Mouse (Mus musculus): ENCODE measurements around the gene Tom1l2. TPM values are rescaled to one million over a fixed set of nuclear protein-coding genes. Genes with fewer than 3 reads are reported as not detected.
A peak's percentile ranks its signal among the peaks of the same experiment; 100 is the strongest.

Gene Tom1l2
- polyA plus RNA-seq, 1 experiment = 27.4 TPM

DNA sequence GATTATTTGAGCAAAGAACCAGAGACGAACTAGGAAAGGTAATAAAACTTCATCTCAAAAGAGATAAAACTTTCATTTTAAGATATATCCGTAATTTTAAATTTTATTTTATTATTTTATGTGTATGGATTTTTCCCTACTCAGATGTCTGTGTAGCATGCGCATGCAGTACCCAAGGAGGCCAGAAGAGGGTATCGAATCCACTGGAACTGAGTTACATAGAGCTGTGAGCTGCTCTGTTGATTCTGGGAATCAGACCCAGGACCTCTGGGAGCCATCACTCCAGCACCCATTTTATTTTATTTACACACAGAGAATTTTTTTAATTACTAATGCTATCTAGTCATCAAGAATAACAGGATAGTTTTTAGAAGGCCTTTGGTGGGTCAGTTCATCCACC lies 45.9 kb downstream of the Tom1l2 start:
- Histone ChIP-seq H3K4me3 (no peak overlapping the region), H3K4me2 (ENCODE audit: low read depth) (no peak overlapping the region), H3K79me2 (ENCODE audit: control insufficient read depth, insufficient read depth) (no peaks in the 10 kb centered on the region), H3ac (ENCODE audit: control insufficient read depth, insufficient read length) (no peak overlapping the region), H3K36me3 (ENCODE audit: control insufficient read depth, insufficient read depth) (no peaks in the 10 kb centered on the region), H3K27me3 (ENCODE audit: control insufficient read depth, insufficient read depth, insufficient read length) (no peaks in the 10 kb centered on the region)
- TF ChIP-seq MYOG (IDR thresholded peaks at IDR 0.05; ENCODE audit: control insufficient read depth in 1 of 3, insufficient read depth in 1 of 3, insufficient read length in 2 of 3, low read depth in 2 of 3) (no peak), E2F4 (IDR thresholded peaks at IDR 0.05; ENCODE audit: insufficient read depth) (no peak), TCF12 (IDR thresholded peaks at IDR 0.05; ENCODE audit: insufficient read depth, poor library complexity, severe bottlenecking) (no peak), POLR2AphosphoS2 (IDR thresholded peaks at IDR 0.05; ENCODE audit: insufficient read length, low read depth) (no peak), SRF (IDR thresholded peaks at IDR 0.05; ENCODE audit: control insufficient read depth, insufficient read length, low read depth) (no peak), USF1 (IDR thresholded peaks at IDR 0.05; ENCODE audit: low read depth) (no peak), CEBPB (IDR thresholded peaks at IDR 0.05; ENCODE audit: insufficient read depth, poor library complexity, severe bottlenecking) (no peak), MAX (IDR thresholded peaks at IDR 0.05; ENCODE audit: low read depth) (no peak), MYOD1 (IDR thresholded peaks at IDR 0.05; ENCODE audit: control insufficient read depth in 1 of 3, insufficient read length in 2 of 3, low read depth in 2 of 3) (no peak), POLR2A (IDR thresholded peaks at IDR 0.05; ENCODE audit: insufficient read length, low read depth) (no peak), REST (IDR thresholded peaks at IDR 0.05; ENCODE audit: insufficient read depth, insufficient read length) (no peak), TCF3 (IDR thresholded peaks at IDR 0.05; ENCODE audit: insufficient read length, low read depth) (no peak)

DNA sequence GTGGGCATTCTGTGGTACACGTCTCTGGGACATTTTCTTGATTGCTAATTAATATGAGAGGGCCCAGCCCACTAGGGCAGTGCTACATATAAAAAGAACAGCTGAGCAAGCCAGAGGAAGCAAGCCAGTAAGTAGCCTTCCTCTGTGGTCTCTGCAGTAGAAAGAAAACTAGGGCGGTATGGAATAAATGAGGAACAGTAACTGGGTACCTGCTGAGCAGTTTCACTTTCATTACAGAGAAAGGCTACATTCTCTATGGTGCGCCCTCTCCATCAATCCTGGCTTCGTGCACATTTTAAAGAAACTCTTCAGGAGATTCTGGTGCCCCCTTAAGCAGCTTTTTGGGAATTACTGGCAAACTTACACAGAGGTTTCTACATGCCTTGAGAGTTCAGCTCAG lies 47.1 kb downstream of the Tom1l2 start:
- no peaks in the 10 kb centered on the region for H3K27me3 ChIP-seq (ENCODE audit: control insufficient read depth, insufficient read depth, insufficient read length)
- no peak overlapping the region for H3ac ChIP-seq (ENCODE audit: control insufficient read depth, insufficient read length)
- H3K4me2 ChIP-seq (ENCODE audit: low read depth) = no peak overlapping the region
- no peak overlapping the region for H3K4me3 ChIP-seq
- H3K36me3 ChIP-seq (ENCODE audit: control insufficient read depth, insufficient read depth) = no peaks in the 10 kb centered on the region
- TF ChIP-seq MAX (IDR thresholded peaks at IDR 0.05; ENCODE audit: low read depth) = no peak
- no peaks in the 10 kb centered on the region for H3K79me2 ChIP-seq (ENCODE audit: control insufficient read depth, insufficient read depth)

GRCm38 (mm10) chr11:60303497-60303896 lies 49.2 kb downstream of the Tom1l2 start:
- H3ac ChIP-seq (ENCODE audit: control insufficient read depth, insufficient read length) = no peak overlapping the region
- H3K79me2 ChIP-seq (ENCODE audit: control insufficient read depth, insufficient read depth) = no peaks in the 10 kb centered on the region
- no peaks in the 10 kb centered on the region for H3K27me3 ChIP-seq (ENCODE audit: control insufficient read depth, insufficient read depth, insufficient read length)
- H3K36me3 ChIP-seq (ENCODE audit: control insufficient read depth, insufficient read depth) = no peaks in the 10 kb centered on the region
- H3K4me3 ChIP-seq = no peak overlapping the region
- H3K4me2 ChIP-seq (ENCODE audit: low read depth) = no peak overlapping the region
- TF ChIP-seq SRF (IDR thresholded peaks at IDR 0.05; ENCODE audit: control insufficient read depth, insufficient read length, low read depth) (no peak), MAX (IDR thresholded peaks at IDR 0.05; ENCODE audit: low read depth) (no peak), MYOD1 (IDR thresholded peaks at IDR 0.05; ENCODE audit: control insufficient read depth in 1 of 3, insufficient read length in 2 of 3, low read depth in 2 of 3) (no peak), E2F4 (IDR thresholded peaks at IDR 0.05; ENCODE audit: insufficient read depth) (no peak), TCF12 (IDR thresholded peaks at IDR 0.05; ENCODE audit: insufficient read depth, poor library complexity, severe bottlenecking) (no peak), MYOG (IDR thresholded peaks at IDR 0.05; ENCODE audit: control insufficient read depth in 1 of 3, insufficient read depth in 1 of 3, insufficient read length in 2 of 3, low read depth in 2 of 3) (no peak), REST (IDR thresholded peaks at IDR 0.05; ENCODE audit: insufficient read depth, insufficient read length) (no peak), CEBPB (IDR thresholded peaks at IDR 0.05; ENCODE audit: insufficient read depth, poor library complexity, severe bottlenecking) (no peak), USF1 (IDR thresholded peaks at IDR 0.05; ENCODE audit: low read depth) (no peak), POLR2AphosphoS2 (IDR thresholded peaks at IDR 0.05; ENCODE audit: insufficient read length, low read depth) (no peak), TCF3 (IDR thresholded peaks at IDR 0.05; ENCODE audit: insufficient read length, low read depth) (no peak), POLR2A (IDR thresholded peaks at IDR 0.05; ENCODE audit: insufficient read length, low read depth) (no peak)

- peak overlapping the region; percentile 41 for H3K4me2 ChIP-seq (ENCODE audit: low read depth)
- no peak overlapping the region for H3K4me3 ChIP-seq
- no peak for TF ChIP-seq TCF3 (IDR thresholded peaks at IDR 0.05; ENCODE audit: insufficient read length, low read depth)
- no peak for TF ChIP-seq MYOG (IDR thresholded peaks at IDR 0.05; ENCODE audit: control insufficient read depth in 1 of 3, insufficient read depth in 1 of 3, insufficient read length in 2 of 3, low read depth in 2 of 3)
- TF ChIP-seq CEBPB (IDR thresholded peaks at IDR 0.05; ENCODE audit: insufficient read depth, poor library complexity, severe bottlenecking) = no peak
- no peak for TF ChIP-seq POLR2A (IDR thresholded peaks at IDR 0.05; ENCODE audit: insufficient read length, low read depth)
- TF ChIP-seq POLR2AphosphoS2 (IDR thresholded peaks at IDR 0.05; ENCODE audit: insufficient read length, low read depth) = no peak
- no peak for TF ChIP-seq MYOD1 (IDR thresholded peaks at IDR 0.05; ENCODE audit: control insufficient read depth in 1 of 3, insufficient read length in 2 of 3, low read depth in 2 of 3)
- no peak for TF ChIP-seq USF1 (IDR thresholded peaks at IDR 0.05; ENCODE audit: low read depth)
- TF ChIP-seq MAX (IDR thresholded peaks at IDR 0.05; ENCODE audit: low read depth) = no peak
- TF ChIP-seq TCF12 (IDR thresholded peaks at IDR 0.05; ENCODE audit: insufficient read depth, poor library complexity, severe bottlenecking) = no peak
- TF ChIP-seq SRF (IDR thresholded peaks at IDR 0.05; ENCODE audit: control insufficient read depth, insufficient read length, low read depth) = no peak
- H3K36me3 ChIP-seq (ENCODE audit: control insufficient read depth, insufficient read depth) = no peaks in the 10 kb centered on the region
- no peaks in the 10 kb centered on the region for H3K79me2 ChIP-seq (ENCODE audit: control insufficient read depth, insufficient read depth)
- no peaks in the 10 kb centered on the region for H3K27me3 ChIP-seq (ENCODE audit: control insufficient read depth, insufficient read depth, insufficient read length)
- H3ac ChIP-seq (ENCODE audit: control insufficient read depth, insufficient read length) = no peak overlapping the region
Measured at GRCm38 (mm10) chr11:60302354-60303083, 50.2 kb downstream of the Tom1l2 start.
